Mouse (Mus musculus) yolk sac, embryonic 10.5 days (tissue): ENCODE measurements around the gene Vasp.
A peak's percentile ranks its signal among the peaks of the same experiment; 100 is the strongest.

Source experiments
- DNase-seq: peaks from one replicate; pipeline ENCODE4 v3.0.0-alpha.2; 2017; ENCODE audit warnings: low spot score

Gene Vasp

GRCm38 (mm10) chr7:19236411-19236810 lies 35.2 kb downstream of the Vasp start:
- no peak for DNase-seq

GRCm38 (mm10) chr7:19235092-19235671 lies 36.4 kb downstream of the Vasp start:
- no peak for DNase-seq

DNA sequence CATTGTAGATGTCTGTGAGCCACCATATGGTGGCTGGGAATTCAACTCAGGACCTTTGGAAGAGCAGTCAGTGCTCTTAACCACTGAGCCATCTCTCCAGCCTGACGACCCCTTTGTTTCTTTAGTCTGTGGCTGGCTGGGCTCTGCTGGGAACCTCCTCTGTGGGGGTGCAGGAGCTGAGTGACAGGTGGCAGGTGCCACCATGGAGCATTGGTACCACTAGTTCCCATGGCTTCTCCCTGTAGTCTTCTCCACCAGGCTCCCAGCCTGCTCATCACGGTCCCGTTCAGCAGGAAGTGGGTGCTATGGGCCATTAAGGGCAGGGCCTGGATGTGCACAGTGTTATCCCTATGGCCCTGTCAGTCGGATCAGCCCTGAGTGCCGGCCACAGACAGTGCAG lies 37.0 kb downstream of the Vasp start:
- DNase-seq = no peak

GRCm38 (mm10) chr7:19231849-19232248 lies 39.8 kb downstream of the Vasp start:
- peak; percentile 74 for DNase-seq

- DNase-seq = no peak
These were observed 40.7 kb downstream of the Vasp start for GRCm38 (mm10) chr7:19230899-19231298.

GRCm38 (mm10) chr7:19230041-19230580 lies 41.5 kb downstream of the Vasp start:
- no peak for DNase-seq

DNA sequence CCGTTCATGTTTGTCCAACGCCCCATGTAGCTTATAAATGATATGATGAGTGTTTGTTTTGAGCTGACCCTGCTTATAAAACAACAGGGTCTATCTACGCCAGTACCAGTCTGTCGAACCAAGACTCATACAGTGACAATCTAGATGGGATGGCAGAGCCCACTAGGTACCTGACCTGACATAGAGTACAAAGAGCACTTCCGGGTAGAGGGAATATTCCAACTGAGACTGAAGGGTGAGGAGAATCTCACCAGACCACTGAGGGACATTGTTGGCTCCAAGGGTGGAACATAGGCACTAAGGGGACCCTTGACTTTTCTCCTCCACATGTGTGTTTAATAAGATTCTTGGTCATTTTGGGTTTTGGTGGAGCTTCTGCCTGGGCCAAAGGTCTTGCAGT lies 42.2 kb downstream of the Vasp start:
- no peak for DNase-seq

DNA sequence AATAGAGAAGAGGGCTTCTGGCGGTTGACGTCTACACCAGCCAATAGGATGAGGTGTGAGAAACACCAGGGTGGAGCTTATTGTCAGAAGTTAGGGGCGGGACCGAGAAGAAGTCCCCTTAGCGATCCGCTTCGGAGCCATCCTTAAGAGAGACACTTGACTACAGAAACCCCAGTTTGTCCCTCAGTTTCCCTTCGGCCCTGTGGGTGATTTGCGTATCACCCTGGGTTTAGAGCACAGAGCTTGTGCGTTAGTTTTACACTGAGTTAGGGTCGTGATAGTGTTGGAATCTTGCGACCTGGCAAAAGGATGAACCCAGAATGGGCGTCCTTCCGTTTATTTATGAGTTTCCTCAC lies 42.8 kb downstream of the Vasp start:
- no peak for DNase-seq

- peak; percentile 99 for DNase-seq
These were observed 43.5 kb downstream of the Vasp start, which contains the start of gene Opa3 for GRCm38 (mm10) chr7:19227883-19228792. TSS of gene Opa3 (plus strand) at chr7:19228334.

DNA sequence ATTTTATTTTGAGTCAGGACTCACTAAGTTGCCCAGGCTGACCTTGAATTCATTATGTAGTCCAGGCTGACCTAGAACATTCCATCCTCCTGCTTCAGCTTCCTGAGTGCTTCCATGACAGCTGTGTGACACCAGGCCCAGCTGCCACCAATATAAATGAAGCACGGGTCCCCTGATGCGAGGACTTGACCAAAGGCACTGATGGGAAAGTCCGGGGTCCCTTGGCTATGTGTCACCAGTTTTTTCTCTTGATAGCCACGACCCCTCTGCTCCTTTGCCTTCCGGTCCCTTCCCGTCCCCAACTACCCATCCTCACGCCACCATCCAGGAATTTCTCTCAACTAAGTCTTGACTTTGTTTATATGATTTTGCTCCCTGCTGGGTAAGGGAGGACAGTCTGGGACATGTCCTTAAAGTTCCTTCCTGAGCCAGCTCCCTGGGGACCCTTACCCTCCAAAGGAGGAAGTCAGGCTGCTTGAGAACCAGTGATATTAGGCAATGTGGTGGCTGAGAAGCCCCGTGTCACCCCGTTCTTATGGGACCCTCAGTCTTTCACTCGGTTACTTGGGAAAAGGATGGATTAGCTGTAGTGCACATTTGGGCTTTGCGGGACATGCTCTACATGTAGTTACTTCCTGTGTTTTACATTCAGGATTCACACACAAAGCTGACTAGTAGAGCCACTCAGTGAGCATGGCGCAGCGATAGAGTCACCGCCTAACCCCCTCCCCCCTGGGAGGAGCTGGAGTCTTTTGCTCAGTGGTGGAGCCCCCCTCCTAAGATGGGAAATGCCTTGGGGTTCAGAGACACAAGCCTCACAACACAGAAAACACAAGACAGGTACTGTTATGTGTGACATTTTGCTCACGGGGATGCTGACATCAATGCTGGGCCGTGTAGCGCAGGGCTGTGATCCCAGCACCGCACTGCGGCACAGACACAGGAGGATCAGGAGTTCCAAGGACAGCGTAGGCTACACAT lies 44.5 kb downstream of the Vasp start:
- no peak for DNase-seq

GRCm38 (mm10) chr7:19224933-19225332 lies 46.7 kb downstream of the Vasp start:
- DNase-seq = no peak

GRCm38 (mm10) chr7:19222875-19223274 lies 48.7 kb downstream of the Vasp start:
- DNase-seq = no peak

DNA sequence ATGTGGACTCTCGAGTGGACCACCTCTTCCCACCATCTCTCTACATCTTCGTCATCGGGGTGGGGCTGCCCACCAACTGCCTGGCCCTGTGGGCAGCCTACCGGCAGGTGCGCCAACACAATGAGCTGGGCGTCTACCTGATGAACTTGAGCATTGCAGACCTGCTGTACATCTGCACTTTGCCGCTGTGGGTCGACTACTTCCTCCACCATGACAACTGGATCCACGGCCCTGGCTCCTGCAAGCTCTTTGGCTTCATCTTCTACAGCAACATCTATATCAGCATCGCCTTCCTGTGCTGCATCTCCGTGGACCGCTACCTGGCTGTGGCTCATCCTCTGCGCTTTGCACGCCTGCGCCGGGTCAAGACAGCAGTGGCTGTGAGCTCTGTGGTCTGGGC lies 49.4 kb downstream of the Vasp start:
- no peak for DNase-seq

DNA sequence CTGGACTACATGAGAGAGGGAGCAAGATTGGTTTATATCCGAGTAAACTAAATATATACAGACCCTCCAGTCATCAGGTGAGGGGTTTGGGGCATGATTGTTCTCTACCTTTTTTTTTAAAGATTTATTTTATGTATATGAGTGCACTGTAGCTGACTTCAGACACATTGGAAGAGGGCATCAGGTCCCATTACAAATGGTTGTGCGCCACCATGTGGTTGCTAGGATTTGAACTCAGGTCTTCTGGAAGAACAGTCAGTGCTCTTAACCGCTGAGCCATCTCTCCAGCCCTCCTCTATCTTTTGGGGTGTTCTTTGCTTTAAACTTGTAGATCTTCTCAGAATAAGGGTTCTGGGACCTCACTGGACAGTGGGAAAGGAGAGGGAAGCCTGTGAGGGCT lies 51.6 kb downstream of the Vasp start:
- DNase-seq = no peak

- DNase-seq = peak; percentile 52
These were observed 53.7 kb downstream of the Vasp start for GRCm38 (mm10) chr7:19217944-19218343.

- DNase-seq = no peak
These were observed 54.1 kb downstream of the Vasp start for GRCm38 (mm10) chr7:19217492-19217891.

DNA sequence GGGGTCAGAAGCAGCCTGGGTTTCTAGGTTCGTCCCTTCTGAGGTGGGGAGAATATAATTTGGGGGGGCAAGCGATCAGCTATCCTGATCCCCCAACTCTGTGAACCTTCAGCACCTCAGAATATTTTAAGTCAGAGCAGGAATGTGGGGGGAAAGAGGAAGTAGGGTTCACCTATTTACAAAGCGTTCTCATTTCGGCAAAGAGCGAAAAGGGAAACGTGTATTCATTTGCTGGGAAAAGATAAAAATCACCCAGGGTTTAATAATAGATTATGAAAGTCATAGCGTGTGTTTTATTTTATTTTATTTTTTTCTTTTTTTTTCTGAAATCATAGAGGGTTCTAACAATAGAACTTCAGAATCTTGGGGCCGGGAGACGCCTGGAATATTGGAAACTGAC lies 56.7 kb downstream of the Vasp start:
- no peak for DNase-seq

GRCm38 (mm10) chr7:19214369-19214768 lies 57.2 kb downstream of the Vasp start:
- no peak for DNase-seq

DNA sequence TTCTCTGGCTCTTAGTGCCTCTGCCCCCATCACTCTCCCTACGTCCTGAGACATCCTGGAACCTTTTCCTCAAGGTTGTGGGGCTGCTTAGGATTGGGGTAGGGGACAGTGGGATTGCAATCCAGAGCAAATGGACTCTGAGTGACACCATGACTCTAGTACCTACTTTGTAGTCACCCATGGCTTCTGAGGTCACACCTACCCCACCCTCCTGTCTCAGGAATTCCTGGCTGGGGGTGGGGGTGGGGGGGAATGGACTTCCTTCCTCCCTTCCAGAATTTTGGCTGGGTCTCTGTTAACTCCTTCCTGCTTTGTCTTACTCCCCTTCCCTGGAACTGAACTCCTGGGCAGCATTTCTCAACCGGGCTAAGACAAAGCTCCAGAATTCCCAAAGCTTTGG lies 58.2 kb downstream of the Vasp start:
- DNase-seq = no peak

GRCm38 (mm10) chr7:19211996-19212755 lies 59.4 kb downstream of the Vasp start, which contains the start of gene Gpr4:
TSS of gene Gpr4 (plus strand) at chr7:19212538.
- DNase-seq = no peak

- DNase-seq = no peak
These were observed 60.5 kb downstream of the Vasp start for GRCm38 (mm10) chr7:19211041-19211675.
